Mouse (Mus musculus) c-Kit-negative CD71-positive TER-119-positive erythroid progenitor cells, embryonic 14.5 days (primary cell): ENCODE results near the gene Thy1.

Experiments
- DNase-seq: peaks from one replicate; pipeline ENCODE4 v3.0.0-alpha.2; 2013; ENCODE audit warnings: low read depth, low spot score

Thy1 gene

GRCm38 (mm10) chr9:44067241-44067959, 24.2 kb downstream of the Thy1 start:
- no peak for DNase-seq

- DNase-seq = no peak
These were observed 24.8 kb downstream of the Thy1 start for GRCm38 (mm10) chr9:44067960-44068330.

GRCm38 (mm10) chr9:44069252-44069651, 26.1 kb downstream of the Thy1 start:
- no peak for DNase-seq

- DNase-seq = no peak
These were observed 27.1 kb downstream of the Thy1 start for GRCm38 (mm10) chr9:44070113-44070843.

GRCm38 (mm10) chr9:44070844-44071231, 27.7 kb downstream of the Thy1 start:
- DNase-seq = no peak

- DNase-seq = no peak
These were observed 28.9 kb downstream of the Thy1 start for GRCm38 (mm10) chr9:44071914-44072598.

- no peak for DNase-seq
These were observed 29.4 kb downstream of the Thy1 start for GRCm38 (mm10) chr9:44072599-44072915.

- no peak for DNase-seq
These were observed 29.9 kb downstream of the Thy1 start for GRCm38 (mm10) chr9:44073115-44073514.

- no peak for DNase-seq
These were observed 31.5 kb downstream of the Thy1 start for GRCm38 (mm10) chr9:44074395-44075275.

- no peak for DNase-seq
These were observed 32.3 kb downstream of the Thy1 start for GRCm38 (mm10) chr9:44075276-44075995.

GRCm38 (mm10) chr9:44075996-44076763, 33.0 kb downstream of the Thy1 start:
- no peak for DNase-seq

GRCm38 (mm10) chr9:44076764-44077120, 33.6 kb downstream of the Thy1 start:
- DNase-seq = no peak

GRCm38 (mm10) chr9:44077266-44077910, 34.2 kb downstream of the Thy1 start:
- DNase-seq = no peak

- DNase-seq = no peak
These were observed 35.1 kb downstream of the Thy1 start for GRCm38 (mm10) chr9:44078136-44078797.

GRCm38 (mm10) chr9:44078955-44079756, 36.0 kb downstream of the Thy1 start:
- DNase-seq = no peak

GRCm38 (mm10) chr9:44079997-44080780, 37.0 kb downstream of the Thy1 start:
- no peak for DNase-seq

- no peak for DNase-seq
These were observed 37.8 kb downstream of the Thy1 start for GRCm38 (mm10) chr9:44080953-44081352.

GRCm38 (mm10) chr9:44081581-44081980, 38.4 kb downstream of the Thy1 start:
- no peak for DNase-seq
